Mouse (Mus musculus): Measurements from ENCODE around the gene Glis3. TPM values are rescaled to one million over a fixed set of nuclear protein-coding genes. Genes with fewer than 3 reads are reported as not detected.
A peak's percentile ranks its signal among the peaks of the same experiment; 100 is the strongest.

Gene Glis3
- polyA plus RNA-seq, 1 experiment from 2014 or later = 0.32 TPM

- H3K4me3 ChIP-seq (replicated peaks; ENCODE audit: low read length) = no peak overlapping the region
- no peaks in the 10 kb centered on the region for H3K9me3 ChIP-seq (ENCODE audit: control insufficient read depth, low read length)
- no peaks in the 10 kb centered on the region for H3K4me1 ChIP-seq (replicated peaks; ENCODE audit: control insufficient read depth, insufficient read depth, low read length)
- H3K27ac ChIP-seq (ENCODE audit: low read length) = no peak overlapping the region
- H3K27me3 ChIP-seq (replicated peaks; ENCODE audit: control insufficient read depth, insufficient read depth, low read length) = no peaks in the 10 kb centered on the region
- no peak overlapping the region for H3K9ac ChIP-seq (replicated peaks; ENCODE audit: low read depth, low read length)
- H3K36me3 ChIP-seq (ENCODE audit: control insufficient read depth, insufficient read depth) = no peaks in the 10 kb centered on the region
- ATAC-seq = no peak
- no peak overlapping the region for H3K4me2 ChIP-seq (ENCODE audit: low read length)
- WGBS = 63% methylated on average over 8 of the region's 8 CpGs
Observed at GRCm38 (mm10) chr19:28617191-28617590, 62.7 kb downstream of the Glis3 start.

- WGBS = 30% methylated on average over 1 of the region's 1 CpGs
- Histone ChIP-seq H3K27ac (ENCODE audit: low read length) (no peak overlapping the region), H3K27me3 (replicated peaks; ENCODE audit: control insufficient read depth, insufficient read depth, low read length) (no peaks in the 10 kb centered on the region), H3K36me3 (ENCODE audit: control insufficient read depth, insufficient read depth) (no peaks in the 10 kb centered on the region), H3K4me2 (ENCODE audit: low read length) (no peak overlapping the region), H3K4me3 (replicated peaks; ENCODE audit: low read length) (no peak overlapping the region), H3K9me3 (ENCODE audit: control insufficient read depth, low read length) (no peaks in the 10 kb centered on the region), H3K4me1 (replicated peaks; ENCODE audit: control insufficient read depth, insufficient read depth, low read length) (no peaks in the 10 kb centered on the region), H3K9ac (replicated peaks; ENCODE audit: low read depth, low read length) (no peak overlapping the region)
- ATAC-seq = no peak
Observed at GRCm38 (mm10) chr19:28616487-28616886, 63.4 kb downstream of the Glis3 start.

- H3K4me1 ChIP-seq (replicated peaks; ENCODE audit: control insufficient read depth, insufficient read depth, low read length) = peaks cover 5% of the 10 kb centered on the region; the same call in 1 of the 2 replicates
- H3K27me3 ChIP-seq (replicated peaks; ENCODE audit: control insufficient read depth, insufficient read depth, low read length) = no peaks in the 10 kb centered on the region
- no peak overlapping the region for H3K4me3 ChIP-seq (replicated peaks; ENCODE audit: low read length)
- WGBS = 88% methylated on average over 10 of the region's 10 CpGs
- no peak for ATAC-seq
- H3K36me3 ChIP-seq (ENCODE audit: control insufficient read depth, insufficient read depth) = no peaks in the 10 kb centered on the region
- no peak overlapping the region for H3K9ac ChIP-seq (replicated peaks; ENCODE audit: low read depth, low read length)
- H3K27ac ChIP-seq (ENCODE audit: low read length) = no peak overlapping the region
- H3K4me2 ChIP-seq (ENCODE audit: low read length) = no peak overlapping the region
- no peaks in the 10 kb centered on the region for H3K9me3 ChIP-seq (ENCODE audit: control insufficient read depth, low read length)
Observed at GRCm38 (mm10) chr19:28612249-28612648, 67.6 kb downstream of the Glis3 start.

GRCm38 (mm10) chr19:28608747-28609146 is 71.1 kb downstream of the Glis3 start:
- 0 out of 2 replicates have a peak, but pooled peaks have one; percentile 26 for ATAC-seq
- H3K9ac ChIP-seq (replicated peaks; ENCODE audit: low read depth, low read length) = no peak overlapping the region
- H3K36me3 ChIP-seq (ENCODE audit: control insufficient read depth, insufficient read depth) = no peaks in the 10 kb centered on the region
- WGBS = 36% methylated on average over 5 of the region's 5 CpGs
- H3K9me3 ChIP-seq (ENCODE audit: control insufficient read depth, low read length) = no peaks in the 10 kb centered on the region
- no peak overlapping the region for H3K4me3 ChIP-seq (replicated peaks; ENCODE audit: low read length)
- no peak overlapping the region for H3K27ac ChIP-seq (ENCODE audit: low read length)
- peaks cover 5% of the 10 kb centered on the region; the same call in 1 of the 2 replicates for H3K4me1 ChIP-seq (replicated peaks; ENCODE audit: control insufficient read depth, insufficient read depth, low read length)
- no peak overlapping the region for H3K4me2 ChIP-seq (ENCODE audit: low read length)
- no peaks in the 10 kb centered on the region for H3K27me3 ChIP-seq (replicated peaks; ENCODE audit: control insufficient read depth, insufficient read depth, low read length)

GRCm38 (mm10) chr19:28608277-28608676 is 71.6 kb downstream of the Glis3 start:
- Histone ChIP-seq H3K27me3 (replicated peaks; ENCODE audit: control insufficient read depth, insufficient read depth, low read length) (no peaks in the 10 kb centered on the region), H3K9ac (replicated peaks; ENCODE audit: low read depth, low read length) (no peak overlapping the region), H3K27ac (ENCODE audit: low read length) (no peak overlapping the region), H3K4me3 (replicated peaks; ENCODE audit: low read length) (no peak overlapping the region), H3K4me2 (ENCODE audit: low read length) (no peak overlapping the region), H3K36me3 (ENCODE audit: control insufficient read depth, insufficient read depth) (no peaks in the 10 kb centered on the region), H3K9me3 (ENCODE audit: control insufficient read depth, low read length) (no peaks in the 10 kb centered on the region), H3K4me1 (replicated peaks; ENCODE audit: control insufficient read depth, insufficient read depth, low read length) (peaks cover 5% of the 10 kb centered on the region; the same call in 1 of the 2 replicates)
- 64% methylated on average over 6 of the region's 6 CpGs for WGBS
- peak; percentile 50 for ATAC-seq

- Histone ChIP-seq H3K36me3 (ENCODE audit: control insufficient read depth, insufficient read depth) (no peaks in the 10 kb centered on the region), H3K4me1 (replicated peaks; ENCODE audit: control insufficient read depth, insufficient read depth, low read length) (no peaks in the 10 kb centered on the region), H3K9me3 (ENCODE audit: control insufficient read depth, low read length) (no peaks in the 10 kb centered on the region), H3K27me3 (replicated peaks; ENCODE audit: control insufficient read depth, insufficient read depth, low read length) (no peaks in the 10 kb centered on the region), H3K27ac (ENCODE audit: low read length) (no peak overlapping the region), H3K4me3 (replicated peaks; ENCODE audit: low read length) (no peak overlapping the region), H3K9ac (replicated peaks; ENCODE audit: low read depth, low read length) (no peak overlapping the region), H3K4me2 (ENCODE audit: low read length) (no peak overlapping the region)
- ATAC-seq = no peak
- 88% methylated on average over 4 of the region's 4 CpGs for WGBS
Observed at GRCm38 (mm10) chr19:28600866-28601265, 79.0 kb downstream of the Glis3 start.

- no peaks in the 10 kb centered on the region for H3K27me3 ChIP-seq (replicated peaks; ENCODE audit: control insufficient read depth, insufficient read depth, low read length)
- ATAC-seq = no peak
- no peaks in the 10 kb centered on the region for H3K9me3 ChIP-seq (ENCODE audit: control insufficient read depth, low read length)
- H3K4me3 ChIP-seq (replicated peaks; ENCODE audit: low read length) = no peak overlapping the region
- no peak overlapping the region for H3K4me2 ChIP-seq (ENCODE audit: low read length)
- no peaks in the 10 kb centered on the region for H3K36me3 ChIP-seq (ENCODE audit: control insufficient read depth, insufficient read depth)
- no peak overlapping the region for H3K9ac ChIP-seq (replicated peaks; ENCODE audit: low read depth, low read length)
- no peak overlapping the region for H3K27ac ChIP-seq (ENCODE audit: low read length)
- no peaks in the 10 kb centered on the region for H3K4me1 ChIP-seq (replicated peaks; ENCODE audit: control insufficient read depth, insufficient read depth, low read length)
- WGBS = 62% methylated on average over 4 of the region's 4 CpGs
Observed at GRCm38 (mm10) chr19:28594215-28594614, 85.7 kb downstream of the Glis3 start.

GRCm38 (mm10) chr19:28592981-28593380 is 86.9 kb downstream of the Glis3 start:
- ATAC-seq = no peak

GRCm38 (mm10) chr19:28591736-28592477 is 88.0 kb downstream of the Glis3 start:
- no peaks in the 10 kb centered on the region for H3K4me1 ChIP-seq (replicated peaks; ENCODE audit: control insufficient read depth, insufficient read depth, low read length)
- ATAC-seq = no peak
- no peak overlapping the region for H3K27ac ChIP-seq (ENCODE audit: low read length)
- no peak overlapping the region for H3K9ac ChIP-seq (replicated peaks; ENCODE audit: low read depth, low read length)
- no peaks in the 10 kb centered on the region for H3K36me3 ChIP-seq (ENCODE audit: control insufficient read depth, insufficient read depth)
- H3K4me3 ChIP-seq (replicated peaks; ENCODE audit: low read length) = no peak overlapping the region
- H3K27me3 ChIP-seq (replicated peaks; ENCODE audit: control insufficient read depth, insufficient read depth, low read length) = no peaks in the 10 kb centered on the region
- no peak overlapping the region for H3K4me2 ChIP-seq (ENCODE audit: low read length)
- no peaks in the 10 kb centered on the region for H3K9me3 ChIP-seq (ENCODE audit: control insufficient read depth, low read length)
- WGBS = 87% methylated on average over 7 of the region's 7 CpGs

More at GRCm38 (mm10) chr19:28592981-28593380, 86.9 kb downstream of the Glis3 start:
- Histone ChIP-seq H3K27ac (ENCODE audit: low read length) (no peak overlapping the region), H3K9ac (replicated peaks; ENCODE audit: low read depth, low read length) (no peak overlapping the region), H3K4me3 (replicated peaks; ENCODE audit: low read length) (no peak overlapping the region), H3K4me1 (replicated peaks; ENCODE audit: control insufficient read depth, insufficient read depth, low read length) (no peaks in the 10 kb centered on the region), H3K27me3 (replicated peaks; ENCODE audit: control insufficient read depth, insufficient read depth, low read length) (no peaks in the 10 kb centered on the region), H3K36me3 (ENCODE audit: control insufficient read depth, insufficient read depth) (no peaks in the 10 kb centered on the region), H3K4me2 (ENCODE audit: low read length) (no peak overlapping the region), H3K9me3 (ENCODE audit: control insufficient read depth, low read length) (no peaks in the 10 kb centered on the region)
- whole genome bisulfite sequencing = 77% methylated on average over 13 of the region's 13 CpGs

All from forebrain, embryonic 16.5 days (tissue).